Mouse (Mus musculus): ENCODE data around the gene Rassf4. TPM values are rescaled to one million over a fixed set of nuclear protein-coding genes. Genes with fewer than 3 reads are reported as not detected.

Rassf4 gene
- total and polyA plus RNA-seq, 3 experiments: 17.3 to 69.0 (median 32.3) TPM

- Histone ChIP-seq H3K36me3 (replicated peaks in 1 of 2; ENCODE audit: control insufficient read depth in 1 of 2, insufficient read depth in 1 of 2, low read length in 1 of 2) (no peaks in the 10 kb centered on the region), H3K9me3 (replicated peaks; ENCODE audit: low read length) (no peaks in the 10 kb centered on the region), H3K4me2 (ENCODE audit: insufficient read depth, low read depth, poor library complexity, severe bottlenecking) (no peak overlapping the region), H3K27me3 (replicated peaks) (no peaks in the 10 kb centered on the region), H3K4me3 (replicated peaks in 1 of 3; ENCODE audit: low read depth in 2 of 3, low read length in 2 of 3, poor library complexity in 1 of 3) (no peak overlapping the region), H3K27ac (ENCODE audit: insufficient read depth, low read depth) (no peak overlapping the region), H3K9ac (ENCODE audit: insufficient read depth, low read depth) (no peak overlapping the region), H3K4me1 (ENCODE audit: control insufficient read depth in 1 of 2, insufficient read depth in 2 of 2) (peaks cover 6 to 59% of the 10 kb centered on the region in 2 experiments; a peak in 3 of 4 replicates), H3K79me2 (replicated peaks; ENCODE audit: control insufficient read depth, extremely low read depth, insufficient read depth, poor library complexity, severe bottlenecking) (no peaks in the 10 kb centered on the region)
- DNase-seq (ENCODE audit: extremely low read depth): no peak
- TF ChIP-seq NELFE (IDR thresholded peaks at IDR 0.05; ENCODE audit: low read depth, low read length): no peak
- TF ChIP-seq ZC3H11A (IDR thresholded peaks at IDR 0.05; ENCODE audit: low read depth, low read length): no peak
- TF ChIP-seq CHD1 (IDR thresholded peaks at IDR 0.05; ENCODE audit: low read depth, low read length): no peak
- no peak for TF ChIP-seq TCF12 (IDR thresholded peaks at IDR 0.05; ENCODE audit: low read depth, low read length)
- no peak for TF ChIP-seq BHLHE40 (IDR thresholded peaks at IDR 0.05; ENCODE audit: low read depth, low read length)
- no peak for TF ChIP-seq MYC (IDR thresholded peaks at IDR 0.05; ENCODE audit: low read depth, low read length)
- TF ChIP-seq POLR2AphosphoS2 (IDR thresholded peaks at IDR 0.05; ENCODE audit: low read depth, low read length): no peak
- TF ChIP-seq MAZ (IDR thresholded peaks at IDR 0.05; ENCODE audit: low read depth, low read length): no peak
- TF ChIP-seq UBTF (IDR thresholded peaks at IDR 0.05; ENCODE audit: low read depth, low read length): no peak
- no peak for TF ChIP-seq ETS1 (conservative IDR thresholded peaks at IDR 0.05; ENCODE audit: low read depth, low read length)
- TF ChIP-seq GABPA (IDR thresholded peaks at IDR 0.05; ENCODE audit: insufficient replicate concordance, low read depth, low read length): no peak
- no peak for TF ChIP-seq ZNF384 (IDR thresholded peaks at IDR 0.05; ENCODE audit: low read depth, low read length)
- no peak for TF ChIP-seq MAX (IDR thresholded peaks at IDR 0.05; ENCODE audit: low read length)
- TF ChIP-seq IRF4 (IDR thresholded peaks at IDR 0.05; ENCODE audit: low read depth, low read length): no peak
- TF ChIP-seq USF2 (conservative IDR thresholded peaks at IDR 0.05; ENCODE audit: low read depth, low read length): no peak
- TF ChIP-seq SMC3 (IDR thresholded peaks at IDR 0.05; ENCODE audit: low read depth, low read length): no peak
- TF ChIP-seq ZKSCAN1 (IDR thresholded peaks at IDR 0.05; ENCODE audit: borderline replicate concordance, low read depth, low read length): no peak
- dilution Hi-C loops (cut with MboI; ENCODE audit: extremely low pct_ligation_motif_present, extremely low pct_unique_long_range_greater_than_20kb, low sequenced_read_pairs): no loop called here
- in situ Hi-C loops (cut with MboI; ENCODE audit: low pct_ligation_motif_present, low pct_unique_long_range_greater_than_20kb, low sequenced_read_pairs): loop anchor here (10.0 kb wide), 1 partner anchor 47 kb away; no protein-coding TSS in a partner anchor
Observed at GRCm38 (mm10) chr6:116717851-116718250, 44.1 kb upstream of the Rassf4 start.

DNA sequence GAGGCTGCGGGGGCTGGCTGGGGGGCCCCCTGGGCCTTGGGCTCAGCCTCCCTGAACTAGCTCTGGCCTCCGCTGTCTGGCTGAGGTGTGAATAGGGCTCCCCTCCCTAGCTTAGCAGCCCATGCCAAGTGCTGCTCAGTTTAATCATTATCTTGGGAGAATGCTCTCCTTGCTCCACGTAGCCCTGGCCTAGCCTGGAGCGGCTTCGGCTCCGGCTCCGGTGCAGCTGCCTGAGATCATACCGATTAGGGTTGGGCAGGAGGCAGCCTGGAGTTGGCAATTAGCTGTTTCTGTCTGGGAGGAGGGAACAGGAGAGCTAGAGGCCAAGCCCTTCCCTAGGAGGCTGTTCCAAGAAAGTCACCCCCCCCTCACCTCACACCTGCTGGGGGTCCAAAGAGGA lies 42.9 kb upstream of the Rassf4 start, which contains the start of gene Tmem72:
Gene Tmem72, minus strand, starts transcription at position 248 of the 400 bp plus-strand sequence.
- H3K4me1 ChIP-seq (ENCODE audit: control insufficient read depth in 1 of 2, insufficient read depth in 2 of 2): peaks cover 6 to 65% of the 10 kb centered on the region in 2 experiments; a peak in 3 of 4 replicates
- no peak within 1 kb of the TSS for H3K27ac ChIP-seq (ENCODE audit: insufficient read depth, low read depth)
- H3K4me2 ChIP-seq (ENCODE audit: insufficient read depth, low read depth, poor library complexity, severe bottlenecking): no peak within 1 kb of the TSS
- DNase-seq (ENCODE audit: extremely low read depth): no peak
- H3K9ac ChIP-seq (ENCODE audit: insufficient read depth, low read depth): no peak within 1 kb of the TSS
- H3K27me3 ChIP-seq (replicated peaks): no peaks in the 10 kb centered on the region
- no peak within 1 kb of the TSS for H3K4me3 ChIP-seq (replicated peaks in 1 of 3; ENCODE audit: low read depth in 2 of 3, low read length in 2 of 3, poor library complexity in 1 of 3)
- no peaks in the 10 kb centered on the region for H3K9me3 ChIP-seq (replicated peaks; ENCODE audit: low read length)
- H3K79me2 ChIP-seq (replicated peaks; ENCODE audit: control insufficient read depth, extremely low read depth, insufficient read depth, poor library complexity, severe bottlenecking): no peaks in the 10 kb centered on the region
- TF ChIP-seq ZKSCAN1 (IDR thresholded peaks at IDR 0.05; ENCODE audit: borderline replicate concordance, low read depth, low read length) (no peak), ETS1 (conservative IDR thresholded peaks at IDR 0.05; ENCODE audit: low read depth, low read length) (no peak), IRF4 (IDR thresholded peaks at IDR 0.05; ENCODE audit: low read depth, low read length) (no peak), BHLHE40 (IDR thresholded peaks at IDR 0.05; ENCODE audit: low read depth, low read length) (no peak), E2F4 (IDR thresholded peaks at IDR 0.05; ENCODE audit: insufficient replicate concordance, low read depth, low read length) (no peak), MAZ (IDR thresholded peaks at IDR 0.05; ENCODE audit: low read depth, low read length) (no peak), SIN3A (IDR thresholded peaks at IDR 0.05; ENCODE audit: low read length) (no peak), MXI1 (IDR thresholded peaks at IDR 0.05; ENCODE audit: low read depth, low read length) (no peak), MYC (IDR thresholded peaks at IDR 0.05; ENCODE audit: low read depth, low read length) (no peak), MEF2A (IDR thresholded peaks at IDR 0.05; ENCODE audit: borderline replicate concordance, low read depth, low read length) (no peak), ELF1 (IDR thresholded peaks at IDR 0.05; ENCODE audit: low read depth, low read length) (no peak), CHD2 (IDR thresholded peaks at IDR 0.05; ENCODE audit: low read length) (no peak), NELFE (IDR thresholded peaks at IDR 0.05; ENCODE audit: low read depth, low read length) (no peak), PAX5 (IDR thresholded peaks at IDR 0.05; ENCODE audit: low read length) (no peak), ZNF384 (IDR thresholded peaks at IDR 0.05; ENCODE audit: low read depth, low read length) (no peak), JUN (IDR thresholded peaks at IDR 0.05; ENCODE audit: insufficient read depth, low read depth, low read length) (no peak), MAFK (IDR thresholded peaks at IDR 0.05; ENCODE audit: insufficient replicate concordance, low read length) (no peak), GABPA (IDR thresholded peaks at IDR 0.05; ENCODE audit: insufficient replicate concordance, low read depth, low read length) (no peak)
- no peaks in the 10 kb centered on the region for H3K36me3 ChIP-seq (replicated peaks in 1 of 2; ENCODE audit: control insufficient read depth in 1 of 2, insufficient read depth in 1 of 2, low read length in 1 of 2)
- dilution Hi-C loops (cut with MboI; ENCODE audit: extremely low pct_ligation_motif_present, extremely low pct_unique_long_range_greater_than_20kb, low sequenced_read_pairs): no loop called here
- in situ Hi-C loops (cut with MboI; ENCODE audit: low pct_ligation_motif_present, low pct_unique_long_range_greater_than_20kb, low sequenced_read_pairs): loop anchor here (10.0 kb wide), 1 partner anchor 48 kb away; no protein-coding TSS in a partner anchor

All from CH12.LX (cell line).